Mouse (Mus musculus): ENCODE measurements around the gene Sp4. TPM values are rescaled to one million over a fixed set of nuclear protein-coding genes. Genes with fewer than 3 reads are reported as not detected.

Gene Sp4
- polyA plus RNA-seq, 1 experiment from 2014 or later = 16.9 TPM

- H3K27me3 ChIP-seq (ENCODE audit: control insufficient read depth, insufficient read depth, low read length) = no peaks in the 10 kb centered on the region
- no peaks in the 10 kb centered on the region for H3K36me3 ChIP-seq (replicated peaks; ENCODE audit: control insufficient read depth, insufficient read depth, low read depth, low read length)
- H3K9me3 ChIP-seq (replicated peaks; ENCODE audit: control insufficient read depth, low read length) = no peaks in the 10 kb centered on the region
- peaks cover 5% of the 10 kb centered on the region for H3K4me1 ChIP-seq (ENCODE audit: control insufficient read depth, insufficient read depth, low read length)
- no peak overlapping the region for H3K9ac ChIP-seq (replicated peaks; ENCODE audit: low read length)
- ATAC-seq (replicated peaks; ENCODE audit: insufficient number of reproducible peaks, low FRiP score, low TSS enrichment, low read depth) (no peak), DNase-seq (ENCODE audit: low spot score) (no peak)
- H3K4me3 ChIP-seq (ENCODE audit: low read depth, low read length) = 0 out of 2 replicates have a peak overlapping the region, but pooled peaks have one; percentile 1
- 91% methylated on average over 2 of the region's 2 CpGs for WGBS
- H3K27ac ChIP-seq (replicated peaks; ENCODE audit: low read depth, low read length) = no peak overlapping the region
- H3K4me2 ChIP-seq (ENCODE audit: low read depth, low read length) = no peak overlapping the region
Observed at GRCm38 (mm10) chr12:118298516-118298915, 2.7 kb downstream of the Sp4 start.

GRCm38 (mm10) chr12:118296236-118296635, 5.0 kb downstream of the Sp4 start:
- 88% methylated on average over 2 of the region's 2 CpGs for WGBS

GRCm38 (mm10) chr12:118295793-118296192, 5.4 kb downstream of the Sp4 start:
- Histone ChIP-seq H3K36me3 (replicated peaks; ENCODE audit: control insufficient read depth, insufficient read depth, low read depth, low read length) (no peaks in the 10 kb centered on the region), H3K27me3 (ENCODE audit: control insufficient read depth, insufficient read depth, low read length) (no peaks in the 10 kb centered on the region), H3K27ac (replicated peaks; ENCODE audit: low read depth, low read length) (no peak overlapping the region), H3K4me3 (ENCODE audit: low read depth, low read length) (no peak overlapping the region), H3K4me2 (ENCODE audit: low read depth, low read length) (no peak overlapping the region), H3K9ac (replicated peaks; ENCODE audit: low read length) (no peak overlapping the region), H3K9me3 (replicated peaks; ENCODE audit: control insufficient read depth, low read length) (no peaks in the 10 kb centered on the region), H3K4me1 (ENCODE audit: control insufficient read depth, insufficient read depth, low read length) (peaks cover 5% of the 10 kb centered on the region)
- 95% methylated on average over 1 of the region's 1 CpGs for whole genome bisulfite sequencing
- DNase-seq (ENCODE audit: low spot score) = no peak
- ATAC-seq (replicated peaks; ENCODE audit: insufficient number of reproducible peaks, low FRiP score, low TSS enrichment, low read depth) = no peak

More at GRCm38 (mm10) chr12:118296236-118296635, 5.0 kb downstream of the Sp4 start:
- Histone ChIP-seq H3K4me1 (ENCODE audit: control insufficient read depth, insufficient read depth, low read length) (peaks cover 5% of the 10 kb centered on the region), H3K27me3 (ENCODE audit: control insufficient read depth, insufficient read depth, low read length) (no peaks in the 10 kb centered on the region), H3K9ac (replicated peaks; ENCODE audit: low read length) (no peak overlapping the region), H3K4me2 (ENCODE audit: low read depth, low read length) (no peak overlapping the region), H3K4me3 (ENCODE audit: low read depth, low read length) (no peak overlapping the region), H3K36me3 (replicated peaks; ENCODE audit: control insufficient read depth, insufficient read depth, low read depth, low read length) (no peaks in the 10 kb centered on the region), H3K9me3 (replicated peaks; ENCODE audit: control insufficient read depth, low read length) (no peaks in the 10 kb centered on the region), H3K27ac (replicated peaks; ENCODE audit: low read depth, low read length) (no peak overlapping the region)
- DNase-seq (ENCODE audit: low spot score) (no peak), ATAC-seq (replicated peaks; ENCODE audit: insufficient number of reproducible peaks, low FRiP score, low TSS enrichment, low read depth) (no peak)

- Histone ChIP-seq H3K36me3 (replicated peaks; ENCODE audit: control insufficient read depth, insufficient read depth, low read depth, low read length) (no peaks in the 10 kb centered on the region), H3K4me1 (ENCODE audit: control insufficient read depth, insufficient read depth, low read length) (no peaks in the 10 kb centered on the region), H3K27me3 (ENCODE audit: control insufficient read depth, insufficient read depth, low read length) (no peaks in the 10 kb centered on the region), H3K27ac (replicated peaks; ENCODE audit: low read depth, low read length) (no peak overlapping the region), H3K4me3 (ENCODE audit: low read depth, low read length) (no peak overlapping the region), H3K4me2 (ENCODE audit: low read depth, low read length) (no peak overlapping the region), H3K9me3 (replicated peaks; ENCODE audit: control insufficient read depth, low read length) (no peaks in the 10 kb centered on the region), H3K9ac (replicated peaks; ENCODE audit: low read length) (no peak overlapping the region)
- ATAC-seq (replicated peaks; ENCODE audit: insufficient number of reproducible peaks, low FRiP score, low TSS enrichment, low read depth) = no peak
- no peak for DNase-seq (ENCODE audit: low spot score)
- 86% methylated on average over 1 of the region's 1 CpGs for WGBS
Observed at GRCm38 (mm10) chr12:118288947-118289346, 12.3 kb downstream of the Sp4 start.

- 84% methylated on average over 6 of the region's 6 CpGs for WGBS
Observed at GRCm38 (mm10) chr12:118285099-118285498, 16.1 kb downstream of the Sp4 start.

GRCm38 (mm10) chr12:118281961-118282360, 19.3 kb downstream of the Sp4 start:
- no peak for DNase-seq (ENCODE audit: low spot score)
- H3K4me1 ChIP-seq (ENCODE audit: control insufficient read depth, insufficient read depth, low read length) = no peaks in the 10 kb centered on the region
- H3K9ac ChIP-seq (replicated peaks; ENCODE audit: low read length) = no peak overlapping the region
- no peak overlapping the region for H3K4me3 ChIP-seq (ENCODE audit: low read depth, low read length)
- H3K36me3 ChIP-seq (replicated peaks; ENCODE audit: control insufficient read depth, insufficient read depth, low read depth, low read length) = no peaks in the 10 kb centered on the region
- H3K4me2 ChIP-seq (ENCODE audit: low read depth, low read length) = no peak overlapping the region
- H3K27me3 ChIP-seq (ENCODE audit: control insufficient read depth, insufficient read depth, low read length) = no peaks in the 10 kb centered on the region
- WGBS = 92% methylated on average over 1 of the region's 1 CpGs
- no peaks in the 10 kb centered on the region for H3K9me3 ChIP-seq (replicated peaks; ENCODE audit: control insufficient read depth, low read length)
- no peak overlapping the region for H3K27ac ChIP-seq (replicated peaks; ENCODE audit: low read depth, low read length)
- no peak for ATAC-seq (replicated peaks; ENCODE audit: insufficient number of reproducible peaks, low FRiP score, low TSS enrichment, low read depth)

More at GRCm38 (mm10) chr12:118285099-118285498, 16.1 kb downstream of the Sp4 start:
- ATAC-seq (replicated peaks; ENCODE audit: insufficient number of reproducible peaks, low FRiP score, low TSS enrichment, low read depth) (no peak), DNase-seq (ENCODE audit: low spot score) (no peak)
- Histone ChIP-seq H3K4me1 (ENCODE audit: control insufficient read depth, insufficient read depth, low read length) (no peaks in the 10 kb centered on the region), H3K27me3 (ENCODE audit: control insufficient read depth, insufficient read depth, low read length) (no peaks in the 10 kb centered on the region), H3K9me3 (replicated peaks; ENCODE audit: control insufficient read depth, low read length) (no peaks in the 10 kb centered on the region), H3K27ac (replicated peaks; ENCODE audit: low read depth, low read length) (no peak overlapping the region), H3K36me3 (replicated peaks; ENCODE audit: control insufficient read depth, insufficient read depth, low read depth, low read length) (no peaks in the 10 kb centered on the region), H3K4me3 (ENCODE audit: low read depth, low read length) (no peak overlapping the region), H3K4me2 (ENCODE audit: low read depth, low read length) (no peak overlapping the region), H3K9ac (replicated peaks; ENCODE audit: low read length) (no peak overlapping the region)

GRCm38 (mm10) chr12:118276385-118276784, 24.9 kb downstream of the Sp4 start:
- 66% methylated on average over 5 of the region's 5 CpGs for WGBS
- Histone ChIP-seq H3K27ac (replicated peaks; ENCODE audit: low read depth, low read length) (no peak overlapping the region), H3K36me3 (replicated peaks; ENCODE audit: control insufficient read depth, insufficient read depth, low read depth, low read length) (no peaks in the 10 kb centered on the region), H3K4me2 (ENCODE audit: low read depth, low read length) (no peak overlapping the region), H3K9me3 (replicated peaks; ENCODE audit: control insufficient read depth, low read length) (no peaks in the 10 kb centered on the region), H3K4me3 (ENCODE audit: low read depth, low read length) (no peak overlapping the region), H3K4me1 (ENCODE audit: control insufficient read depth, insufficient read depth, low read length) (no peaks in the 10 kb centered on the region), H3K9ac (replicated peaks; ENCODE audit: low read length) (no peak overlapping the region), H3K27me3 (ENCODE audit: control insufficient read depth, insufficient read depth, low read length) (no peaks in the 10 kb centered on the region)
- no peak for DNase-seq (ENCODE audit: low spot score)
- no peak for ATAC-seq (replicated peaks; ENCODE audit: insufficient number of reproducible peaks, low FRiP score, low TSS enrichment, low read depth)

GRCm38 (mm10) chr12:118264905-118265304, 36.3 kb downstream of the Sp4 start:
- H3K27ac ChIP-seq (replicated peaks; ENCODE audit: low read depth, low read length) = no peak overlapping the region
- H3K36me3 ChIP-seq (replicated peaks; ENCODE audit: control insufficient read depth, insufficient read depth, low read depth, low read length) = no peaks in the 10 kb centered on the region
- H3K4me2 ChIP-seq (ENCODE audit: low read depth, low read length) = no peak overlapping the region
- DNase-seq (ENCODE audit: low spot score) (no peak), ATAC-seq (replicated peaks; ENCODE audit: insufficient number of reproducible peaks, low FRiP score, low TSS enrichment, low read depth) (no peak)
- no peaks in the 10 kb centered on the region for H3K27me3 ChIP-seq (ENCODE audit: control insufficient read depth, insufficient read depth, low read length)
- no peak overlapping the region for H3K4me3 ChIP-seq (ENCODE audit: low read depth, low read length)
- H3K9me3 ChIP-seq (replicated peaks; ENCODE audit: control insufficient read depth, low read length) = no peaks in the 10 kb centered on the region
- H3K9ac ChIP-seq (replicated peaks; ENCODE audit: low read length) = no peak overlapping the region
- H3K4me1 ChIP-seq (ENCODE audit: control insufficient read depth, insufficient read depth, low read length) = no peaks in the 10 kb centered on the region

Measured in embryonic facial prominence, embryonic 11.5 days (tissue).